Mouse (Mus musculus) heart, postnatal 25 days (tissue): ENCODE results near the gene Ms4a4d. TPM values are rescaled to one million over a fixed set of nuclear protein-coding genes. Genes with fewer than 3 reads are reported as not detected.
"Not testable (repeated sequence)": the region's sequence is repeated elsewhere in the genome, so short reads cannot be mapped to it uniquely, and the experiment has no call there.

ENCODE experiments used
- DNase-seq: peaks from one replicate; pipeline ENCODE4 v3.0.0; 2022; ENCODE audit warnings: low spot score
- intact Hi-C: fragments of 180-260 bp; cut with DNase I; formaldehyde crosslinking; loops from one replicate; pipeline ENCODE4 v1.15.1; 2025
- total RNA-seq, 2 experiments: library from RNA; stranded (reverse); gene quantifications; 2 replicates each; pipeline ENCODE4 v1.2.3; 2021

Gene Ms4a4d
- total RNA-seq, 2 experiments from 2014 or later: 5.6 to 10.3 TPM

DNA sequence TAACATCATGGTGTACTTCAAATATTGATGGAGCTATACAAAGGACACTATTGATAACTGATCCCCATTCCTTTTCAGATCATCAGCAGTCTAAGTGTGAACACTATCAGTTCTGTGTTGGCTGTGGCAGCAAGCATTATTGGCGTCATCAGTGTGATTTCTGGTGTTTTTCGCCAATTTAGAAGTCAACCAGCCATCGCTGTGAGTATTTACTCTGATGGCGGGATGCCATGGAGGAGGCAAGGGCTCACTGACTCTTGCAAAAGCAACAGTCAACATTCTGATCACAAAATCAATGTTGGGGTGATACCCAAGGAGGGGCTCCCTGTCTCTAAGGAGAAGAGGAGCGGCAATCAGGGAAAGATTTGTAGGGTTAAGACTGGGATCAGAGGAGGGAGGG, 18.1 kb downstream of the Ms4a4d start:
- no peak for DNase-seq
- intact Hi-C loops: no loop called here

GRCm38 (mm10) chr19:11559560-11559959, 23.0 kb downstream of the Ms4a4d start:
- DNase-seq, intact Hi-C loops: not testable (repeated sequence)

DNA sequence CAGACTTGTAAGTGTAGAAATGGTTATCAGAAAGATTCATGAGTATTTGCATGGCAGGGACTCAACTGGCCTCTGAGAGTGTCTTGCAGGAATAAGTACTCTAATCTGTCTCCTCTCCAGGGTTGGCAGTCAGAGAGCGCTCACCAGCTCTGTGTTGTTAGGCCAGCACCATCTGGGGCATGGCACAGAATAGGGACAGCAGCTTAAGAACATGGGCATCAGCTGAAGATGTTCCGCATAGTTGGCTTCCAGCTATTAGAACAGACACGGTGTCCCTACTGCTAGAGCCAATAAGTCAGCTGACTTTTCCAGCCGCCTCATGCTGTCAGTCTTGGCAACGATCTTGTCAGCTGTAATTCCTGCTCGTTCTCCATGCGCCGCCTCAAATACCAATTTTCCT, 38.4 kb downstream of the Ms4a4d start:
- intact Hi-C loops: no loop called here

GRCm38 (mm10) chr19:11589205-11589604, 52.6 kb downstream of the Ms4a4d start:
- intact Hi-C loops: no loop called here
- DNase-seq: no peak

More for the DNA sequence above, 38.4 kb downstream of the Ms4a4d start:
- no peak for DNase-seq

DNA sequence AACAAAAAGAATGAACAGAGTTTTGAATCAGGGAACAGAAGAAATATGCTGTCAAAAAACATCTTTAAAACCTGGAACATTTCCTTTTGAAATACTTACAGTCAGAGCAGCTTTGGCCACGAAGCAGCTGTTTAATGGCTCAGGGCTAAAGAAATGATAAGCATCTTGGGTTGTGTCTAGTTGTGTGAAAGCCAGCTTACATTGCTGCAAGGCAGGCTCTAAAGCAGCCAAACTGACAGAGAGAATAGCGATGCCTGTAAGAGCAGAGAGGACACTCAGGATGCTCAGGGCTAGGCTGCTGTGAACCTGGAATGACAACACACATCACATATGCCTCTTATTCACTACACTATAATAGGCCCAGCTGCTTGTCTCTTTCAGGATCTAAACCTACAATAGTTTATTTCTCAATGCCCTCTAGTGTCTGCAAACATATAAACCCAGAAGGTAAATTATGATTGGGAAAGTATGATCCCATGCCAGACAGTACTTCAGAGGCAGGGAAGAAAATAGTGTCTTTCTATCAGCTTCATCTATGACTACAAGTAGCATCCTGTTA, 53.4 kb downstream of the Ms4a4d start:
- DNase-seq: no peak
- intact Hi-C loops: no loop called here

GRCm38 (mm10) chr19:11601349-11601748, 64.7 kb downstream of the Ms4a4d start:
- intact Hi-C loops: loop anchor here (5.0 kb wide), 1 partner anchor 239 kb away; no protein-coding TSS in a partner anchor

GRCm38 (mm10) chr19:11602026-11602425, 65.4 kb downstream of the Ms4a4d start:
- intact Hi-C loops: loop anchor here (5.0 kb wide), 1 partner anchor 240 kb away; no protein-coding TSS in a partner anchor

More at GRCm38 (mm10) chr19:11601349-11601748, 64.7 kb downstream of the Ms4a4d start:
- DNase-seq: no peak

GRCm38 (mm10) chr19:11604603-11605002, 68.0 kb downstream of the Ms4a4d start, which contains the start of gene Ms4a6d:
Gene Ms4a6d, minus strand, starts transcription at chr19:11604849.
- intact Hi-C loops: loop anchor here (5.0 kb wide), 2 partner anchors 163 to 242 kb away; no protein-coding TSS in a partner anchor
- DNase-seq: no peak

More at GRCm38 (mm10) chr19:11602026-11602425, 65.4 kb downstream of the Ms4a4d start:
- no peak for DNase-seq

Other genes starting within 250 kb of the Ms4a4d start
- gene Ms4a14, start 222.3 kb upstream of the Ms4a4d start, total RNA-seq: under 1 TPM; 0.10 to 0.22 TPM
- gene Ms4a7, start 200.7 kb upstream of the Ms4a4d start, total RNA-seq: 1 to 10 TPM in 1 of 2 experiments, under 1 TPM in 1; 0.73 to 2.2 TPM
- gene Ms4a4a, start 161.3 kb upstream of the Ms4a4d start, total RNA-seq: 1 to 10 TPM; 4.8 to 7.8 TPM
- not detected for gene Ms4a4c, start 132.0 kb upstream of the Ms4a4d start, total RNA-seq
- gene Ms4a4b, start 93.2 kb upstream of the Ms4a4d start, total RNA-seq: under 1 TPM; 0.36 to 0.56 TPM
- 10 to 100 TPM in 1 of 2 experiments, 1 to 10 TPM in 1; 8.9 to 10.1 TPM for gene Ms4a6c, start 67.4 kb upstream of the Ms4a4d start, total RNA-seq
- gene Gm8369, start 50.9 kb upstream of the Ms4a4d start, total RNA-seq: not detected
- 1 to 10 TPM; 5.7 to 6.1 TPM for gene Ms4a6b, start 20.3 kb upstream of the Ms4a4d start, total RNA-seq
- 1 to 10 TPM; 2.8 to 3.4 TPM for gene Ms4a6d, start 68.0 kb downstream of the Ms4a4d start, total RNA-seq
- gene Ms4a2, start 86.9 kb downstream of the Ms4a4d start, total RNA-seq: under 1 TPM in 1 of 2 experiments, not detected in 1; 0.20 TPM
- not detected for gene Ms4a3, start 104.0 kb downstream of the Ms4a4d start, total RNA-seq
- gene Oosp2, start 123.8 kb downstream of the Ms4a4d start, total RNA-seq: not detected
- not detected for gene Oosp1, start 154.3 kb downstream of the Ms4a4d start, total RNA-seq
- gene Oosp3, start 160.3 kb downstream of the Ms4a4d start, total RNA-seq: not detected
- not detected for gene Gif, start 210.8 kb downstream of the Ms4a4d start, total RNA-seq
- 100 to 1,000 TPM; 103 to 108 TPM for gene Mrpl16, start 233.6 kb downstream of the Ms4a4d start, total RNA-seq